Mouse (Mus musculus) adrenal gland (tissue): ENCODE results near the gene Gm47995.
"Not testable (repeated sequence)": the region's sequence is repeated elsewhere in the genome, so short reads cannot be mapped to it uniquely, and the experiment has no call there.

Source experiments
- intact Hi-C: fragments of 180-260 bp; cut with DNase I; formaldehyde crosslinking; loops from one replicate; pipeline ENCODE4 v1.15.1; 2025

Gene Gm47995

DNA sequence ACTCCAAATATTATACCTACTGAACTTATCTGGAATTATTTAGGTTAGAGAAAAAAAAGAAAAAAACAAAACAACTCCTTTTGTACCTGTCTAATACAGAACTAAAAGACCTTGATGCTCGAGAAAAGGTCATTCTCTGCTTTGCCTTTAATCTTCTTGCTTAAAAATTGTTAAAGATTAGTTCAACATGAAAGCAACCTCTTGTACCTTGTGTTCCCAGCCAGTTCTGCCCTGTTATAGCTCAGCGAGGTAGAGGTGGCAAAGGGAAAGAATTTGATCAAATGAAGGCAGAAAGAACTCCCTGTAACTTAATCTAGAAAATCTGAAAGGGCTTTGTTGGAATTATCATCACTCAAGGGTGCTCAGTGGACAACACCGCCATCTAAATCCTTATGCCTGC is 12.1 kb upstream of the Gm47995 start:
- intact Hi-C loops: not testable (repeated sequence)

DNA sequence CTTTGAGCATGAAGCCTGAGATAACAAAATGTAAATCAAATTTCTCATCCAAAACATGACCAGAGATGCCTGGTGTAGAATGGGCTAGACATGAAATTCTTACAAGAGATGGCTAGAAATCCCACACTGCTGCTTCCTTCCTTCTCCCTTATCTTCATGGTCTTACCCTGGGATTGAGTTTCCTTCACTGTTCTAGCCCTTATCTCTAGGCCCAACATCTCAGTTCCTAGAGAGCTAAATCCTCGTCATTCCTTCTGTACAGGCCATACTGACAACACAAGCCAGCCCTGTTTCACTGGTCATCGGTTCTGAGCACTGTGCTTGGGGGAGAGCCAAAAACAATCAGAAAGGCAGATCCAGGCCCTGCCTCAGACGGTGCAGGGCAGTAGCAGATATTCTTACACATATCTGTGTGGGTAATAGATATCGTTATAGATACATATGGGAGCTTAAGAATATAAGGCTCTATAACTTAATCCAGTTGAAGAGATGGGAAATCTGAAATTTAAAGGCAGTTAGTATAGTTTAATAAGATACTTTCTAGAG is 11.3 kb upstream of the Gm47995 start:
- intact Hi-C loops: not testable (repeated sequence)

DNA sequence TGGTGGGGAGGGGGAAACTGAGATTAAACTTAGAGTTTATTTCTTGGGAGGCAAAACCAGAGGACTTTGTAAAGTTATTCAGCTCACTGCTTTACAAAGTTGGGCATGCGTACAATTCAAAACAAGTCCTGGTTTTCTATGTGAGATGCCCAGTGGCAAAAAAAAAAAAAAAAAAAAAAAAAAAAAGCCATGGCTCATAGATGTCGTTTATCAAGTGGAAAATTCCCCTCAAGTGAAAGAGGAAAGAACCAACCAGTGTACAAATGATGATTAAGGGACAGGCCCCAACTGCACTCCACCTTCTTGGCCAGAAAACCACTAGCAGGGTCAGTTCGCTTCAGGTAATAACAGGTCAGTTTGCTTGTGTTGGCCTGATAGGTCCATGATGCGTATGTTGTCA is 9.8 kb upstream of the Gm47995 start:
- intact Hi-C loops: no loop called here

DNA sequence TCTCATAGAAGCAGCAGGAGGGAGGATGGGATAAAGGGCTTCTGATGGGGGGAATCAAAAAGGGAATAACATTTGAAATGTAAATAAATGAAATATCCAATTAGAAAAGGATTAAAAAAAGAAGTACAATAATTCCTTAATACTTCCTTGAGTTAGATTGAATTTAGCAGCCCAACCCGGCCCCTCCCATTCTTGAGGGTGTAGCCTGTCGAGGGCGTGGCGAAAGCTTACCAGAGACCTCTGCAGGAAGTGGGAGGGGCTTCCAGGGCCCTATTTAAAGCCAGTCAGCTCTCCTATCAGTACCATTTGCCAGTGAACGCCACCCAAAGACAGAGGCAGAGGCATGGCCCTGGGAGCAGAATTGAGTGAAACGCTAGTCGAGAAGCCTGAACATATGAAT is 6.2 kb upstream of the Gm47995 start, which contains the start of gene Gm8947:
Gm8947 (plus strand) TSS at position 302 of the 400 bp plus-strand sequence.
- intact Hi-C loops: not testable (repeated sequence)

DNA sequence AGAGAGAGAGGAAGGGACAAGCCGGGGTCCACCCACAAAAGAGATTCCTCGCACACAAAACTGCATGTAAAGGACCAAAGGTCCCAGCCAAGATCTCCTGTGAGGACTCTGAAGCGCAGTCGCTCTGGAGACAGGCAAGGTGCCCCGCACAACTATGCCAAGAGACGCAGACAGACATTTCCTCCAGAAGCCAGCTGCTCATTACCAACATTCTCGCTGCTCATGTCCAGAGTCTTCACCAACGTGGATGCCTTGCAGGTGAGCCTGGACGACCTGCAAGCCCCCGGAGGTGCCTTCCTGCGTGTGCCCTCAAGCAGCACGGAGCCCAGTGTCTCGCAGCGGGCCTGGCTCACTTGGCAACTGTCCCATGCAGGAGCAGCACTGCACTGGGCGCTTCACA is 5.5 kb upstream of the Gm47995 start:
- intact Hi-C loops: not testable (repeated sequence)

DNA sequence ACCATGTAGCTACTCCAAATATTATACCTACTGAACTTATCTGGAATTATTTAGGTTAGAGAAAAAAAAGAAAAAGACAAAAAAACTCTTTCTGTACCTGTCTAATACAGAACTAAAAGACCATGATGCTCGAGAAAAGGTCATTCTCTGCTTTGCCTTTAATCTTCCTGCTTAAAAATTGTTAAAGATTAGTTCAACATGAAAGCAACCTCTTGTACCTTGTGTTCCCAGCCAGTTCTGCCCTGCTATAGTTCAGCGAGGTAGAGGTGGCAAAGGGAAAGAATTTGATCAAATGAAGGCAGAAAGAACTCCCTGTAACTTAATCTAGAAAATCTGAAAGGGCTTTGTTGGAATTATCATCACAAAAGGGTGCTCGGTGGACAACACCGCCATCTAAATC is 2.3 kb upstream of the Gm47995 start:
- intact Hi-C loops: not testable (repeated sequence)

DNA sequence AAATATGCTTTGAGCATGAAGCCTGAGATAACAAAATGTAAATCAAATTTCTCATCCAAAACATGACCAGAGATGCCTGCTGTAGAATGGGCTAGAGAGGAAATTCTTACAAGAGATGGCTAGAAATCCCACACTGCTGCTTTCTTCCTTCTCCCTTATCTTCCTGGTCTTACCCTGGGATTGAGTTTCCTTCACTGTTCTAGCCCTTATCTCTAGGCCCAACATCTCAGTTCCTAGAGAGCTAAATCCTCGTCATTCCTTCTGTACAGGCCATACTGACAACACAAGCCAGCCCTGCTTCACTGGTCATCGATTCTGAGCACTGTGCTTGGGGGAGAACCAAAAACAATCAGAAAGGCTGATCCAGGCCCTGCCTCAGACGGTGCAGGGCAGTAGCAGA is 1.6 kb upstream of the Gm47995 start:
- intact Hi-C loops: not testable (repeated sequence)

DNA sequence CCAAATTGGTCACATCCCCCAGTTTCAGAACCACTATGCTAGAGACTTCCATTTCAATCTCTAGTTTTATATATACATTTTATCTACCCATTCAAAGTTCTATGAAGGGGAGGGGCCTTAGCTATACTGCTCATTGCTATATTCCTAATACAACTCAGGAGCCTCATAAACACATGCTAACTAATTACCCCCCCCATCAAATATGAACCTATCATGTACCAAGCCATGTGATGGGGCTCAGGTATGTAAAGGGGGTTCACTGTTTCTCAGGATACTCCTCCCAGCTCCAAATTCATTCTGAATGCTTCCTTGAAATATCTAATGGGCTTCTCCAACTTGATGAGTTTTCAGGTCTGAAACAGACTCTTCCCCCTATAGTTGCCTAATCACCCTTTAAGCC is 2.4 kb downstream of the Gm47995 start:
- intact Hi-C loops: not testable (repeated sequence)

DNA sequence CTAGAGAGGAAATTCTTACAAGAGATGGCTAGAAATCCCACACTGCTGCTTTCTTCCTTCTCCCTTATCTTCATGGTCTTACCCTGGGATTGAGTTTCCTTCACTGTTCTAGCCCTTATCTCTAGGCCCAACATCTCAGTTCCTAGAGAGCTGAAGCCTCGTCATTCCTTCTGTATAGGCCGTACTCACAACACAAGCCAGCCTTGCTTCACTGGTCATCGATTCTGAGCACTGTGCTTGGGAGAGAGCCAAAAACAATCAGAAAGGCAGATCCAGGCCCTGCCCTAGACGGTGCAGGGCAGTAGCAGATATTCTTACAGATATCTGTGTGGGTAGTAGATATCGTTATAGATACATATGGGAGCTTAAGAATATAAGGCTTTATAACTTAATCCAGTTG is 4.5 kb downstream of the Gm47995 start:
- intact Hi-C loops: not testable (repeated sequence)

DNA sequence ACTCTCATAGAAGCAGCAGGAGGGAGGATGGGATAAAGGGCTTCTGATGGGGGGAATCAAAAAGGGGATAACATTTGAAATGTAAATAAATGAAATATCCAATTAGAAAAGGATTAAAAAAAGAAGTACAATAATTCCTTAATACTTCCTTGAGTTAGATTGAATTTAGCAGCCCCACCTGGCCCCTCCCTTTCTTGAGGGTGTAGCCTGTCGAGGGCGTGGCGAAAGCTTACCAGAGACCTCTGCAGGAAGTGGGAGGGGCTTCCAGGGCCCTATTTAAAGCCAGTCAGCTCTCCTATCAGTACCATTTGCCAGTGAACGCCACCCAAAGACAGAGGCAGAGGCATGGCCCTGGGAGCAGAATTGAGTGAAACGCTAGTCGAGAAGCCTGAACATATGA is 5.6 kb downstream of the Gm47995 start, which contains the start of gene 3110040M04Rik:
3110040M04Rik (plus strand) TSS at position 304 of the 400 bp plus-strand sequence.
- intact Hi-C loops: not testable (repeated sequence)

DNA sequence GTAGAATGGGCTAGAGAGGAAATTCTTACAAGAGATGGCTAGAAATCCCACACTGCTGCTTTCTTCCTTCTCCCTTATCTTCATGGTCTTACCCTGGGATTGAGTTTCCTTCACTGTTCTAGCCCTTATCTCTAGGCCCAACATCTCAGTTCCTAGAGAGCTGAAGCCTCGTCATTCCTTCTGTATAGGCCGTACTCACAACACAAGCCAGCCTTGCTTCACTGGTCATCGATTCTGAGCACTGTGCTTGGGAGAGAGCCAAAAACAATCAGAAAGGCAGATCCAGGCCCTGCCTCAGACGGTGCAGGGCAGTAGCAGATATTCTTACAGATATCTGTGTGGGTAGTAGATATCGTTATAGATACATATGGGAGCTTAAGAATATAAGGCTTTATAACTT is 10.2 kb downstream of the Gm47995 start:
- intact Hi-C loops: not testable (repeated sequence)

DNA sequence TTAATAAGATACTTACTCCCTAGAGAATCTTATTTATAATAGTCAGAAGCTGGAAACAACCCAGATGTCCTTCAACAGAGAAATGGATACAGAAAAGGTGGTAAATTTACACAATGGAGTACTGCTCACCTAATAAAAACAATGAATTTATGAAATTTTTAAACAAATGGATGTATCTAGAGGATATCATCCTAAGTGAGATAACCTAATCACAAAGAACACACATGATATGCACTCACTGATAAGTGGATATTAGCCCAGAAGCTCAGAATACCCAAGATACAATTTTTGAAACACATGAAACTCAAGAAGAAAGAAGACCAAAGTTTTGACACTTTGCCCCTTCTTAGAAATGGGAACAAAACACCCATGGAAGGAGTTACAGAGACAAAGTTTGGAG is 10.7 kb downstream of the Gm47995 start:
- intact Hi-C loops: not testable (repeated sequence)

DNA sequence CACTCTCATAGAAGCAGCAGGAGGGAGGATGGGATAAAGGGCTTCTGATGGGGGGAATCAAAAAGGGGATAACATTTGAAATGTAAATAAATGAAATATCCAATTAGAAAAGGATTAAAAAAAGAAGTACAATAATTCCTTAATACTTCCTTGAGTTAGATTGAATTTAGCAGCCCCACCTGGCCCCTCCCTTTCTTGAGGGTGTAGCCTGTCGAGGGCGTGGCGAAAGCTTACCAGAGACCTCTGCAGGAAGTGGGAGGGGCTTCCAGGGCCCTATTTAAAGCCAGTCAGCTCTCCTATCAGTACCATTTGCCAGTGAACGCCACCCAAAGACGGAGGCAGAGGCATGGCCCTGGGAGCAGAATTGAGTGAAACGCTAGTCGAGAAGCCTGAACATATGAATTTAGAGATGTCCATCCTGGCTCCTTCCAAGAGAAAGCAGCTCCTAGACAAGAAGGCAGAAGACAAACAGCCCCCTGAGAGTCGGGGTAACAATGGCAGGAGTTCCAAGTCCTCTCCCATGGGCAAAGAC is 11.6 kb downstream of the Gm47995 start, which contains the start of gene Gm47996:
Gm47996 (plus strand) TSS at position 308 of the 532 bp plus-strand sequence.
- intact Hi-C loops: not testable (repeated sequence)

DNA sequence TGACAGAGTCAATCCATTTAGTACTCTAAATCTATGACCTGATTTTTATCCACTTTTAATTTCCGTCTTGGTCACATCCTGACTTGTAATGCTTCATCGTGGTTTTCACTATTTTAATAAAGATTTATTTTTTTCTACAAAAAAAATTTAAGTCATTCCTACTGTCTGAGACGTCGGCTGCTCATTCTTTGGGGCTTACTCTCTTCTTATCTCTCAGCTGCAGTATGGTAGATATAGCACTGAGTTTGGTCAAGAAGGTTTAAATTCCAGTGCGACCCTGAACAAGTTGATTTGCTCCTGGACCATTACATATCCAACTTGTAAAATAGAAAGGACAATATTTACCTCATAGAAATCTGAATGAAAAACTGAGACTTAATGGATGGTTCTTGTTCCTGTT is 13.4 kb downstream of the Gm47995 start:
- intact Hi-C loops: not testable (repeated sequence)

DNA sequence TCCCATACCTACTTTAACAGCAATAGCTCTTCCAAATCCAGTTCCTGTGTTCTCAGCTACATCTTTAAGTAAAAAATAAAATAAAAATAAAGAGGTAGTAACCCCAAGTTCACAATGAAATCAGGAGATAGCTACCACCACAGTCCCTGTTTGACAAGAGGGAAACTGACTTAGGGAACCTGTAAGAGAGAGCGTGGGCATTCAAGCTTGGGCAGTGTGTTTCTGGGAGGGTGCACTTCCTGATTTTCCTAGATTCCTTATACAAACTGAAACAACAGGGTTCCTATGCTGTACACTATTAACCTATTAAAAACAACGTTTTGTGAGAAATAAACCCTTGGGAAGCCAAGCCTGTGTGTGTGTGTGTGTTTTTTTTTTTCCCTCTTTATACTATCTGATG is 16.6 kb downstream of the Gm47995 start:
- intact Hi-C loops: no loop called here

DNA sequence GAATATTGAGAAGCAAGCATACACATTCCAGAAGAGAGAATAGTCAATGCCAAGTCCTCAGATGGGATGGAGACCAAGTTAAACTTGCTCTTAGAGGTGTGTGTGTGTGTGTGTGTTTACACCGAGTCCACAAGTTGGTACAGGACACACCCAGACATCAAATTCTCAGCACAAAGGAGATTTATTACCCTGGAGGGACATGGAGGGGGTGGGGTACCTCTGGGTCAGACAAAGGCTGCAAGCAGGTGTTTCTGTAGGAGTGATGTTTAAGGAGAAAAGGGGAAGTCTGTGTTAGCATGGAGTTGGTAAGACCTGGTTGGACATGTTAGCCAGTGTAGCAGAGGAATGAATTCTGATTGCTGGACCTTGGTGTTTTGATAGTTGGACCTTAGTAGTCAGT is 17.7 kb downstream of the Gm47995 start:
- intact Hi-C loops: no loop called here

DNA sequence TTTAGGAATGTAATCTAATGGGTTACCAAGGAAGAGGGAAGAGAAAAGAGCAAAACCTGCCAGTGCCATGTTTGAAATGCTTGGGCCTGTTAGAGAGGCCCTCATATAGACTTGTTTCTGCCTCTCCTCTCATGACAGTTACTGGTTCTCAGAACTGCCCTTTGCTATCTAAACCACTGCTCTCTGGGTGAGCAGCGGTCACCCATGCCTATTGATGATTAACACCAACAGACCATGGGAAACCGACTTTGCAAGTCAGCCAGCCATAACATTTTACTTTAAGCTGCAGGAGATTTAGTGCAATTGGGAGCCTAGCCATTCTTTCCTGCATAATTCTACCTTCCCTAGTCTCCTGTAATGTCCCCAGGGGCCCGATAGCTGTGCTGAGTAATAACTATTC is 18.2 kb downstream of the Gm47995 start:
- intact Hi-C loops: no loop called here

DNA sequence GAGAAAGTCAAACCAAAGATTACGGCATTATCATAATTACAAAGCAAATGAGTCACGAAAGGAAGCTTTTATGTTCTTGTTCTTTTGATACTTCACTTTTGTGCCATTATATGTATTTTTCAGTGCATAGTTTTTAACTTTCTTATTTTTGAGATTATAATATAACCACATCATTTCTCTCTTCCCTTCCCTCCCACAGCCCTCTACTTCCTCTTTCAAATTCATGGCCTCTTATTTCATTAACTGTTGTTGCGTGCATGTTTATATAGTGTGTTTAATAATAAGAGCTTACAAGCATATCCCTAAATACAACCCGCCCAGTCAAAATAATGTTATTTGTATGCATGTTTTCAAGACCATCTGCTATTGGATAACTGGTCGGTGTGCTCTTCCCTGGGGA is 20.8 kb downstream of the Gm47995 start:
- intact Hi-C loops: no loop called here

DNA sequence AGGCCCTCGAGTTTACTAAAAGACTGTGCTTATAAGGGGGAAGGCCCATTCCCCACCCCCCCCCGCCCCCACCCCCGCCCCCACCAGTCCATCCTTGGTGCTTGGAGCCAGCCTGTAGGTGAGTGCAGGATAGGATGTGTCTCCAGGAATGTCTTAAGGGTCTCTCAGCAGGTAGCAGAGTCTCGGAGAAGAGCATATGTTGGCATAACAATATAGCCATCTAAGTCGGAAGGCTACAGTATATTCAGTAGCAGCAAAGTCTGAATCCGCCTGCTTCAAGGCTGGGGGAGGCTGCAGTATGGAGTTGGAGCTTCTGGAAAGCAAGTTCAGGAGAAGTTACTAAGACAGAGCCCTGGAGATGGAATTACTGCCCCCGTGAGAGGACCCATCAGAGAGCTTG is 21.9 kb downstream of the Gm47995 start:
- intact Hi-C loops: no loop called here

DNA sequence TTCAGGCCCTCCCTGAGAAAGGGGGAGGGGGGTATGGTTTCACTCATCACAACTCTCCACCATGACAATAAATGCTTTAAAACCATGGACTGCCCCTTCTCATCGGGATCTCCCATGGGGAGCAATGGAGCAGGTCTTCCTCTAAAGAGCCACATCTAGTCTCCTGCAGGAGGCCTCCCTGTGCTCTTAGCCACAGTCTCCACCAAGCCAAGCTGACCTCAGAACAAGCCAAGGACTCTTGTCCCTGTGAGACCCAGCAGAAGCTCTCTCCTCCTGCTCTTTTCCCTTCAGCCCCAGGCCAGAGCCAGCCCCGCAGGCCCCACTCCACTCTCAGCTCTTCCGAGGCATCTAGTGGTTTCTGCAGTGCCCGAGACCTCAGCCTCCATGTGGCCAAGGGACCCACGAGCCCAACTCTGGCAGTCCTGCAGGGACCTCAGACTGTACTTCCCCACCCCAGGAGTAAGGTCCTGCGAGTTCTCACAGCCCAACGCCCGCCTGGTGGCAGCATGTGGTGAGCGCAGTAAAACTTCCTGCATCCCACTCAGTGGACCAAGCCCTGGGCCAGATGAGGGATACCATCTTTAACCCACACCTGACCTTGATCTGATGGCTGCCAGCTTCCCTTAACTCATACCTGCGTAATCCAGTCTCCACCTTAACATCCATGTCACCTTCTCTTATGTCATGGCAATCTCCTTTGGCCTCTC is 24.5 kb downstream of the Gm47995 start:
- intact Hi-C loops: no loop called here

DNA sequence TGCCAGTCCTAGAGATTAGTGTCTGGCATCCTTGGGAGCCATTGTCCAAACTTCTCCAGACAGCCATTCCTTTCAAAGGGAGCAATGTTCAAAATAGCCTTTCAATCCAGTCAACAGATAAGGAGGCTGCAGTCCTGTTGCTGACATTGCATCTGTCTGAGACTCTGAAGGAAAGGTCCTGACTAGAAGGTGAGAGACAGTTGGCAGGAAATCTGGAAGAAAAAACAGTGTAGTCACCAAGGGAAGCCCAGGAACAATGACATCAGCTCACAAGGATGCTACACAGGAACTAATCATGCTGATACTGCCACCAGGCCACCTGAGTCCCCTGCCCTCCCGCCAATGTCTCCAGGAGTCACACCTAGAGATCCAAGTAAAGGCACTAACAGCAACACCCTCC is 25.1 kb downstream of the Gm47995 start:
- intact Hi-C loops: no loop called here

DNA sequence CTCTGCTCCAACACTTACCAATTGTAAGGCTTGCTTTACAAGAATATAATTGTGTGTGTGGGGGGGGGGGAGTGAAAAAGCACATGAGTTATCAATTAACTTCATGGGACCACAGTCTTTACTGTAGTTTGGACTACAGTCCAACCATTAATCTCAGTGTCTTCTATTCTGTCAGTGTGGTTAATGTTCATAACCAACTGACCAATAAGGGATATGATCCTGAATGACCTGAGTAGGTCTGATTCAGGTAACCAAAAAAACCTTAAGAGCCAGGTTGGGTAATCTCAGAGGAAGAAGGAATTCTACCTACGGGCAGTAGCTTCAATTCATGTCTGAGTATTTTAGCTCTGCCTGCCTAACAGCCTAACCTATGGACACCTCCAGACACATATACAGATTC is 26.3 kb downstream of the Gm47995 start:
- intact Hi-C loops: no loop called here

DNA sequence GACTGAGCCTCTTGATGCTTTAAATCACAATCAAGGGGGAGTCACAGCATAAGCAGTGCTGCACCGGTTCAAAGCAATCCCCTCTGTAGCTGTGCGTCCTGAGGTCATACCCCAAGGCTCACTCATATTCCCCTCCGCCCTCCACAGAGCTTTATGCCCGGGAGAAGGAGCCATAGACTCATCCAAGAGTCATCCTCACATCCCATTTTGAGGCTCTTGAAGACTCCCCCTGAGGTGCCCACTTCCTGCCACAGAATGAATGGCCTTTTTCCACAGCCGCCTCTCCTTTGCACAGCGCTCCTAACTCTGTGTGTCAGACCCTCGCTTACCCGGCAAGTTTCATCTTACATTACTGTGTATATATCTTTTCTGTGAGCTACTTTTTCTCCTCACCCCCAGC is 29.3 kb downstream of the Gm47995 start:
- intact Hi-C loops: no loop called here
